Mouse (Mus musculus) urinary bladder, postnatal 25 days (tissue): ENCODE data around the gene Gm5157.
"Not testable (repeated sequence)": the region's sequence is repeated elsewhere in the genome, so short reads cannot be mapped to it uniquely, and the experiment has no call there.

Experiments used
- DNase-seq: peaks from one replicate; pipeline ENCODE4 v3.0.0; 2022; ENCODE audit warnings: low spot score

The Gm5157 gene

GRCm38 (mm10) chr7:21190323-21190722, at the start of gene Gm5157:
Gene Gm5157 (minus strand): TSS chr7:21190423.
- DNase-seq = not testable (repeated sequence)

- DNase-seq = not testable (repeated sequence)
Observed at GRCm38 (mm10) chr7:21161885-21162284, 28.3 kb downstream of the Gm5157 start, which contains the start of gene Vmn1r123. Gene Vmn1r123 (plus strand): TSS chr7:21162185.
